Mouse (Mus musculus): ENCODE results near the gene Gm39653. TPM values are rescaled to one million over a fixed set of nuclear protein-coding genes. Genes with fewer than 3 reads are reported as not detected.

The Gm39653 gene
- not detected for polyA plus RNA-seq (2014; fragmentation: Illumina TruSeq; extraction: RNeasy Lipid Tissue Mini Kit (QIAGEN cat#74804); ENCODE audit: low read depth, low replicate concordance)

GRCm38 (mm10) chr1:63615668-63616067 is at the start of gene Gm39653:
TSS of gene Gm39653 (plus strand) at chr1:63615968.

Other genes with a start within 250 kb of the Gm39653 start
- 12.5 TPM for gene Adam23, start 170.1 kb upstream of the Gm39653 start, polyA plus RNA-seq (2014; fragmentation: Illumina TruSeq; extraction: RNeasy Lipid Tissue Mini Kit (QIAGEN cat#74804); ENCODE audit: low read depth, low replicate concordance)
- not detected for gene Dytn, start 71.0 kb downstream of the Gm39653 start, polyA plus RNA-seq (2014; fragmentation: Illumina TruSeq; extraction: RNeasy Lipid Tissue Mini Kit (QIAGEN cat#74804); ENCODE audit: low read depth, low replicate concordance)
- gene Mdh1b, start 114.3 kb downstream of the Gm39653 start, polyA plus RNA-seq (2014; fragmentation: Illumina TruSeq; extraction: RNeasy Lipid Tissue Mini Kit (QIAGEN cat#74804); ENCODE audit: low read depth, low replicate concordance) = 3.2 TPM
- 14.5 TPM for gene Fastkd2, start 114.6 kb downstream of the Gm39653 start, polyA plus RNA-seq (2014; fragmentation: Illumina TruSeq; extraction: RNeasy Lipid Tissue Mini Kit (QIAGEN cat#74804); ENCODE audit: low read depth, low replicate concordance)
- not detected for gene 4933402D24Rik, start 153.3 kb downstream of the Gm39653 start, polyA plus RNA-seq (2014; fragmentation: Illumina TruSeq; extraction: RNeasy Lipid Tissue Mini Kit (QIAGEN cat#74804); ENCODE audit: low read depth, low replicate concordance)